Mouse (Mus musculus) heart, embryonic 14.5 days (tissue): ENCODE measurements around the gene Swsap1. TPM values are rescaled to one million over a fixed set of nuclear protein-coding genes. Genes with fewer than 3 reads are reported as not detected.

ENCODE experiments used
- ATAC-seq: fragments of 200-750 bp; cut with Nextera tagmentation; 2 replicates; pipeline ENCODE4 v1.8.0; 2017; ENCODE audit warnings: low read depth, moderate TSS enrichment; ENCODE audit not compliant: insufficient number of reproducible peaks, insufficient read depth, low FRiP score
- H3K27ac ChIP-seq, 2 experiments: fragments of 200-500 bp in 1 of 2; fragments of 300-500 bp in 1 of 2; sonication (generic) in 1 of 2; replicated peaks in 1 of 2; 2 replicates each; pipeline ENCODE4 v1.5.1; 2012 to 2014; ENCODE audit warnings: low read depth in 2 of 2, low read length in 2 of 2, control low read depth in 1 of 2, mild to moderate bottlenecking in 1 of 2, mixed read lengths in 1 of 2; ENCODE audit not compliant: control insufficient read depth in 1 of 2, insufficient read depth in 1 of 2
- H3K27me3 ChIP-seq: fragments of 300-500 bp; sonication (generic); 2 replicates; pipeline ENCODE4 v1.6.1; 2014; ENCODE audit warnings: mild to moderate bottlenecking, low read length, control low read depth; ENCODE audit not compliant: control insufficient read depth, insufficient read depth
- H3K36me3 ChIP-seq: fragments of 300-500 bp; sonication (generic); 2 replicates; pipeline ENCODE4 v1.6.1; 2014; ENCODE audit warnings: mild to moderate bottlenecking, control low read depth, low read length, mixed read lengths; ENCODE audit not compliant: control insufficient read depth, insufficient read depth
- H3K4me1 ChIP-seq, 2 experiments: fragments of 200-500 bp in 1 of 2; fragments of 300-500 bp in 1 of 2; sonication (generic) in 1 of 2; 2 replicates each; pipeline ENCODE4 v1.6.1; 2012 to 2014; ENCODE audit warnings: low read length in 2 of 2, control low read depth in 1 of 2, mixed read lengths in 1 of 2; ENCODE audit not compliant: control insufficient read depth in 2 of 2, insufficient read depth in 2 of 2
- H3K4me2 ChIP-seq: fragments of 300-500 bp; sonication (generic); 2 replicates; pipeline ENCODE4 v1.6.1; 2014; ENCODE audit warnings: mild to moderate bottlenecking, low read length
- H3K4me3 ChIP-seq, 2 experiments: fragments of 200-500 bp in 1 of 2; fragments of 300-500 bp in 1 of 2; sonication (generic) in 1 of 2; 2 replicates each; pipeline ENCODE4 v1.5.1; 2012 to 2014; ENCODE audit warnings: low read length in 2 of 2, mild to moderate bottlenecking in 2 of 2, control low read depth in 1 of 2, low read depth in 1 of 2, moderate library complexity in 1 of 2; ENCODE audit not compliant: control insufficient read depth in 1 of 2, insufficient read depth in 1 of 2
- H3K9ac ChIP-seq: fragments of 300-500 bp; sonication (generic); 2 replicates; pipeline ENCODE4 v1.6.1; 2014; ENCODE audit warnings: mild to moderate bottlenecking, low read length
- H3K9me3 ChIP-seq: fragments of 300-500 bp; sonication (generic); 2 replicates; pipeline ENCODE4 v1.6.1; 2016; ENCODE audit warnings: low read length, control low read depth; ENCODE audit not compliant: control insufficient read depth
- WGBS: fragments of 180-500 bp; shearing (Covaris S2); extraction: QIAGEN DNeasy Blood & Tissue Kit; methylation state at CpG from one replicate; pipeline ENCODE4 v1.1.7; 2014; 5-methylcytosine and 5-hydroxymethylcytosine counted together
- polyA plus RNA-seq: library from polyadenylated mRNA; unstranded; fragments of >200 nt; fragmentation: Nextera tagmentation; extraction: Ambion mirVana; gene quantifications from 2 replicates; pipeline ENCODE4 v1.2.1, GENCODE M21; 2014

Swsap1 gene
- polyA plus RNA-seq, 1 experiment from 2014 or later: 9.8 TPM

DNA sequence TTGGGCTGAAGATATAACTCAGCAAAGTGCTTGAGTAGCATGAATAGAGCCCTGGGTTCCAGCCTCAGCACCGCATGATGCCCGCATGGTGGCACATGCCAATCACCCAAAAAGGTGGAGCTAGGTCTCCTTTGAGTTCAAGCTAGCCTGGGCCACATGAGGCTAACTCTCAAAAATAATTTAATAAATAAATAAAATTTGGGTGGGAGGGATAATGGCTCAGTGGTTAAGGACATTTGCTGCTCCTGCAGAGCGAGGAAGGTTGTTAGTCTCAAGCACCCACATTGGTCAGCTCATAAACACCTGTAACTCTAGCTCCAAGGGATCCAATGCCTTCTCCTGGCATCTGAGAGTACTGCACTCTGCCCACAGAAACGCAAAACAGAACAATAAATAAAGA, 46.1 kb downstream of the Swsap1 start:
- Histone ChIP-seq H3K9ac (no peak overlapping the region), H3K27ac (no peak overlapping the region), H3K4me2 (no peak overlapping the region), H3K9me3 (no peaks in the 10 kb centered on the region), H3K4me1 (peaks cover 9 to 14% of the 10 kb centered on the region in 2 experiments), H3K27me3 (peaks cover 10% of the 10 kb centered on the region), H3K4me3 (no peak overlapping the region), H3K36me3 (peaks cover 27% of the 10 kb centered on the region)
- ATAC-seq: no peak
- 88% methylated on average over 4 of the region's 4 CpGs for WGBS

DNA sequence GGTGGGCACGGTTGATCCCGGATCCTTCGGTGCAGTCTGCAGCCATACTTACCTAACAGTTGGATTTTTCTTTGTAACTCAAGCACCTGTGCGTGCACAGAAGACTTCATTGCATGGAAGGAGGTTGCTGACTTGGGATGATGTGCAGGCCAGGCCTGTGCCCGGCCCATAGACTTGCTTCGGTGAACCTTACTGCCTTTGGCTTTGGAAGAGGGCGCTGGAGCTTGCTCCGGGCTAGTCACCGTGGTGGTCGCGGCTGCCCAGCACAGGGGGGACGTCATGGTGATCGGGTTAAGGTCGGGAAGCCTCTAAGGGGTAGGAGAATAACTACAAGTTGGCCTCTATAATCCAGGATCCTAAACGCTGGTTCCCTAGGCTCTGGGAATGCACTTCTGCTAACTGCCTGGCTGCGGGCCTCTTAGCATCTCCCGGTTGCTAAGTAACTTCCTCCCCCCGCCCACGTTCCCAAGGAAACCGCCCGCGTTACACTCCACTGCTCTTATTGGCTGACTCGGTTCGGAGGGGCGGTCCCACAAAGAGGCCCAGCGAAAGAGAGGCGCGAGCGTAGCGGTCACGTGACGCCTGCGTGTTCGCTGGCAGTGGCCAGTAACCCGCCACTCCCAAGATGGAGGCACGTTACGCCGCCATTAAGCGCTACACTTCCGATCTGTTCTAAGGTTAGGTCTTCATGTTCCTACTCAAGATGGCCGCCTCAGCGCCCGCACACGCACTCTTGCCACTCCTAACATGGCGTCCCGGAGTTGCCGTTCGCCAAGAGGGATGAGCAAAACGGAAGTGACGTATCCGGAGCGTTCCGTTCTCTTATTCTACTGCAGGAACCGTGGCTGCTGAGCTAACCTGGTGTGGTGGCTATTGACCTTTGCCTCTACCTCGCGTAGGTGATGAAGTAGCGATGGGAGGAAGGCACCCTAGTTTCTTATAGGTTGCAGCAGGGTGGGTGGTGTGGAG, 46.9 kb downstream of the Swsap1 start, which contains the start of the genes Ccdc151 and Prkcsh:
Gene Ccdc151 (minus strand): TSS at position 441 of the 969 bp plus-strand sequence.
Gene Prkcsh (plus strand): TSS at position 613 of the 969 bp plus-strand sequence.
- Histone ChIP-seq H3K4me3 (peak within 1 kb of the TSS; percentile 62 to 74), H3K9ac (peak within 1 kb of the TSS; percentile 79), H3K27ac (peak within 1 kb of the TSS; percentile 52 to 68), H3K9me3 (no peaks in the 10 kb centered on the region), H3K4me2 (peak within 1 kb of the TSS; percentile 77), H3K4me1 (peaks cover 9 to 14% of the 10 kb centered on the region in 2 experiments), H3K36me3 (peaks cover 36% of the 10 kb centered on the region), H3K27me3 (peaks cover 7% of the 10 kb centered on the region)
- ATAC-seq: peak; percentile 99
- WGBS: 7% methylated on average over 57 of the region's 57 CpGs

DNA sequence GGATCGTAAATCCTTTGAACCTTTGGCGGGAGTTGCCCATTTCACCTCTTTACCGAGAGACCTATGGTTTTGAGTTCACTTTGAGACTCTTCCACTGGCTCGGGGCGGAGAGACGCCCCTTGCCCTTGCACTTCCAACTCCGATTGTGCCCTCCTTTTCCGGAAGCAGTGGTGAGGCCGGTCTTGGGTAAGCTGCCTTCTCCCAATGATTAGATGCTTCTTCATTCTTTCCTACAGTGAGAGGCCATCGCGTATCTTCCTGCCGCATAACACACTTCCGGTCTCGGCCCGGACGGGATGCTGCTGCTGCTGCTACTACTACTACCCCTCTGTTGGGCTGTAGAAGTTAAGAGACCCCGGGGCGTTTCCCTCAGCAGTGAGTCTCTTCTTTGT, 47.6 kb downstream of the Swsap1 start:
- peak overlapping the region; percentile 77 for H3K4me2 ChIP-seq
- H3K9ac ChIP-seq: peak overlapping the region; percentile 79
- ATAC-seq: no peak
- H3K27me3 ChIP-seq: peaks cover 4% of the 10 kb centered on the region
- peaks cover 43% of the 10 kb centered on the region for H3K36me3 ChIP-seq
- WGBS: under 1% methylated on average over 18 of the region's 18 CpGs
- H3K27ac ChIP-seq: peak overlapping the region; percentile 52 to 68
- H3K4me1 ChIP-seq: peaks cover 9 to 14% of the 10 kb centered on the region in 2 experiments
- no peaks in the 10 kb centered on the region for H3K9me3 ChIP-seq
- peak overlapping the region; percentile 62 to 74 for H3K4me3 ChIP-seq

DNA sequence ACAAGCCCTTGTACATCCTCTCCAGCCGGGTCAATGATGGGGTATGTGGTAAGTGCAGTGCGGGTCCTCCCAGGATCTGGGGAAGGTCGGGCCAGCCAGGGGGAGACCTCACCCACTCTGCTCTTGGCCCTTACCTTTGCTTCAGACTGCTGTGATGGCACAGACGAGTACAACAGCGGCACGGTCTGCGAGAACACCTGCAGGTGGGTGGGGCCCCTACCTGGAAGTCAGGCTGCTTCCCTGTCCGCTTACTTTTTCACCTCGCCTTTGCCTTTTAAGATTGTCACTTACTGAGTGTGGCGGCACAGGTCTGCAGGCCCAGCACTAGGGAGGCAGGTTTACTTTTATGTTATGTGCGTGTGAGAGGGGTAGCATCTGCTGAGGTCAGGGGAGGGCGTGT, 49.0 kb downstream of the Swsap1 start:
- Histone ChIP-seq H3K4me1 (peaks cover 9 to 14% of the 10 kb centered on the region in 2 experiments), H3K9me3 (no peaks in the 10 kb centered on the region), H3K27me3 (no peaks in the 10 kb centered on the region; the same call in 1 of the 2 replicates), H3K4me2 (no peak overlapping the region), H3K36me3 (peaks cover 57% of the 10 kb centered on the region), H3K27ac (no peak overlapping the region), H3K9ac (no peak overlapping the region), H3K4me3 (no peak overlapping the region)
- ATAC-seq: no peak
- WGBS: 91% methylated on average over 12 of the region's 12 CpGs

Other genes with a start within 250 kb of the Swsap1 start
- gene Ldlr, start 232.3 kb upstream of the Swsap1 start, polyA plus RNA-seq: 7.3 and 10.8 TPM in 2 replicates
- gene Spc24, start 195.5 kb upstream of the Swsap1 start, polyA plus RNA-seq: 82.9 and 97.9 TPM in 2 replicates
- gene Kank2, start 157.0 kb upstream of the Swsap1 start, polyA plus RNA-seq: 11.1 and 11.6 TPM in 2 replicates
- gene Angptl8, start 120.2 kb upstream of the Swsap1 start, polyA plus RNA-seq: 1.4 and 1.6 TPM in 2 replicates
- gene Dock6, start 103.1 kb upstream of the Swsap1 start, polyA plus RNA-seq: 42.4 and 44.5 TPM in 2 replicates
- gene Rab3d, start 37.6 kb upstream of the Swsap1 start, polyA plus RNA-seq: 7.8 and 9.0 TPM in 2 replicates
- gene Ccdc159, start 28.3 kb upstream of the Swsap1 start, polyA plus RNA-seq: 2.4 and 3.0 TPM in 2 replicates
- gene Tmem205, start 28.2 kb upstream of the Swsap1 start, polyA plus RNA-seq: 48.1 and 58.8 TPM in 2 replicates
- 2.4 and 4.5 TPM in 2 replicates for gene Plppr2, start 18.7 kb upstream of the Swsap1 start, polyA plus RNA-seq
- gene Epor, start 7.8 kb downstream of the Swsap1 start, polyA plus RNA-seq: 2.6 and 4.9 TPM in 2 replicates
- gene Rgl3, start 33.7 kb downstream of the Swsap1 start, polyA plus RNA-seq: 0.66 and 0.97 TPM in 2 replicates
- gene Ccdc151, start 46.9 kb downstream of the Swsap1 start, polyA plus RNA-seq: 0.23 TPM in 1 of 2 replicates, not detected in the other
- gene Prkcsh, start 47.1 kb downstream of the Swsap1 start, polyA plus RNA-seq: 56.3 and 56.6 TPM in 2 replicates
- gene Elavl3, start 96.3 kb downstream of the Swsap1 start, polyA plus RNA-seq: 0.19 and 0.65 TPM in 2 replicates
- gene Gm49318, start 115.5 kb downstream of the Swsap1 start, polyA plus RNA-seq: not detected in 2 replicates
- 6.7 and 7.6 TPM in 2 replicates for gene Zfp653, start 115.6 kb downstream of the Swsap1 start, polyA plus RNA-seq
- gene Ecsit, start 129.7 kb downstream of the Swsap1 start, polyA plus RNA-seq: 50.5 and 58.1 TPM in 2 replicates
- 227 and 239 TPM in 2 replicates for gene Cnn1, start 143.5 kb downstream of the Swsap1 start, polyA plus RNA-seq
- gene Elof1, start 161.4 kb downstream of the Swsap1 start, polyA plus RNA-seq: 117 and 129 TPM in 2 replicates
- gene Acp5, start 180.0 kb downstream of the Swsap1 start, polyA plus RNA-seq: 3.6 and 4.9 TPM in 2 replicates
- gene Pigyl, start 201.1 kb downstream of the Swsap1 start, polyA plus RNA-seq: 51.9 and 53.4 TPM in 2 replicates
- 0.28 and 0.58 TPM in 2 replicates for gene Zfp872, start 232.3 kb downstream of the Swsap1 start, polyA plus RNA-seq